Mouse (Mus musculus) bone marrow macrophage, adult 2 months (primary cell): Measurements from ENCODE around the gene Pa2g4.

ENCODE experiments used
- CTCF ChIP-seq: IDR thresholded peaks from 2 replicates; pipeline ENCODE4 v1.5.1; 2012; ENCODE audit warnings: low read depth, mild to moderate bottlenecking, low read length, moderate library complexity
- POLR2A ChIP-seq: IDR thresholded peaks from 2 replicates; pipeline ENCODE4 v1.6.1; 2012; ENCODE audit warnings: mild to moderate bottlenecking, low read depth, low read length, borderline replicate concordance

DNA sequence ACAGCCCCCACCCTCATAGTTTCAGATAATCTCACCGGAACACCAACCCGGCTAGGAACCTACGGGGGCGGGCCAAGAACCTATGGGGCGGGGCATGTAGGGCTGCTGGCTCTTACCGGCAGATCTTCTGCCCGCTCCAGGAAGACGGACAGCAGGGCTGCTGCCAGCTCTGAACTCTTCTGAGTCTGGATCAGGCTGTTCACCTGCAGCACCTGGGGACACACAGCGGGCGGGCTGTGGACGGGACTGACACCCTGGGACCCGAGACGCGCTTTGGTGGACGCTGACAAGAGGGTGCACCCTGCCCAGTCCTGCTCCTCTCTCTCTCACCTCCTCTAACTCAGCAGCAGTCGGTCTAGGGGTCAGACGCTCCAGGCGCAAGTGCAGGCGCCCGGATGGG is 49.8 kb downstream of the Pa2g4 start:
- TF ChIP-seq CTCF (no peak), POLR2A (no peak)
